Mouse (Mus musculus) cerebellum, postnatal 14 days (tissue): ENCODE data around the gene Tmem255b.
A peak's percentile ranks its signal among the peaks of the same experiment; 100 is the strongest.

Experiments used
- DNase-seq, 2 experiments: peaks; one replicate each; pipeline ENCODE4 v3.0.0; 2021; ENCODE audit warnings: mixed read lengths in 2 of 2

Tmem255b gene

DNA sequence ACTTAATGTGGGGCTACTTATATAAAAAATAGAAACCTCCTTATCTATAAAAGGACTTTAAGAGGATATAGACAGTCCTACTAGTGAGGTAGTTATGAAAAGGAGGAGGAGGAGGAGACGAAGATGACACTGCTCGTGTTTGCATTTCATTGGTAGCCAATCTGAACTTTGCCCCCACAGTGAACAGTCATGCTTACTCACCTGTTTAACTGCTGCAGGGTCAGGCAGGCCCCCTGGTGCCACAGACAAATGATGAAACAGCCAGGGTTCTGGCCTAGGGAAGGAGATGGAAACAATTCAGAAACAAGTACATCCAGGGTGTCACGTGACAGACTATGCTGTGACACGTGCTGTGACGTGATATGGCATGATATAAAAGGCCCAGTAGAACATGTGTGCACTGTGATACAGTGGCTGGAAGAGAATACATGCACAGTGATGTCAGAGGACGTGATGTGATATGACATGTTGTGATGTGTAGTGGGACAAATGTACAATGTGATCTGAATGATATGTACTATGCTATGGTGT, 16.8 kb downstream of the Tmem255b start:
- no peak for DNase-seq

DNA sequence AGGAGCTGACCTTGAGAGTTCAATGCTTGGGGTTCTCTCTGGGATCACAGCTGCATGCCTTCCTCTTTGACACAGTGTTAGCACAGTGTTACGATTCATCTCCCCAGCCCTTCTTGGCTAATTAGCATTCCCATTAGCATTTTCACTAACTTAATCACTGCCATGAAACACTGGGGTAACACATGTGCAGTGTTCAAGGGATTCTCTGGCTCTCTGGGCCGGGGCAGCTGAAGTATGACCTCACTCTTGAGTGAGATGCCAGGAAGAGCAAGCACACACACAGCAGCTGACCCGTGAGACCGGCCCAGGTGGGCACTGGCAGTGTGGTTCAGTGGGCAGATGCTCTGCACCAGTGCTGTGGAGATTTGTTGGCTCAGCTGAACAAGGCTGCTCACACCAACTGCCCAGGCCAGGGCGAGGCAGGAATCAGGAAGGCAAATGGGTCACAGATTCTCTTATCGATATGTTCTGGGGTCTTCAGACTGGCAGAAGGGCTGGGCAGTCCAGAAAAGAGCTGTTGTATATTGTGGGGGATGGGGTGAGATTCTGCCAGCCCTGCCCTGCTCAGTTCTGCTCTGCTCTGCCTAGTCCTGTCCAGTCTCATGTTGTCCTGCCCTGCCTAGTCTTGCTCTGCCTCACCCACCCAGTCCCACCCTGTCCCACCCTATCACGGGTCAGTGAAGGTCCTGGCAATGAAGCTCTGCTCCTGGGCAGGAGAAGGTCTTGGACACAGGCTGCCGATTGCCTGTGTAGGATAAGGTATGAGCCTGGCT, 19.5 kb downstream of the Tmem255b start:
- no peak for DNase-seq

DNA sequence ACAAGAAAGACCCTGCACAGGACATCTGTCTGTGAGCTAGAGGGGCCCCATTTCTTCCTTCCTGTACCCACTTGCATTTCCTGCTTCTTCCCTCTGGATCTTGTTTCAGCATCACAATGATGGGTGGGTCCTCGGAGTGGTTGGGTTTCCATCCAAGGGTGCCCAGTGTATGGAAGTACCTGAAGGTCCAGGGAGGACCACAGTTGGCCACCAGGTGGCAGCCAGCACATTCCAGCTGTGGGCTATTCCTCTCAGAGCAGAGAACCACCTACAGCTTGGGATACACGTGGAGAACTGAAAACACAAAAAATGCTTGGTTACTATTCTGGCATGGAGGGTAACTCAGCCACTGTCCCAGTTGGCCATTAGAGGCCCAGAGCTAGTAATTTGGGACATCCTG, 20.3 kb downstream of the Tmem255b start:
- peak in 1 of 2 experiments; percentile 62 for DNase-seq

GRCm38 (mm10) chr8:13459431-13459830, 24.4 kb downstream of the Tmem255b start:
- no peak for DNase-seq

- DNase-seq, result no peak
Observed at GRCm38 (mm10) chr8:13461085-13461765, 26.2 kb downstream of the Tmem255b start.

- peak; percentile 88 to 92 for DNase-seq
Observed at GRCm38 (mm10) chr8:13461843-13462242, 26.9 kb downstream of the Tmem255b start.

DNA sequence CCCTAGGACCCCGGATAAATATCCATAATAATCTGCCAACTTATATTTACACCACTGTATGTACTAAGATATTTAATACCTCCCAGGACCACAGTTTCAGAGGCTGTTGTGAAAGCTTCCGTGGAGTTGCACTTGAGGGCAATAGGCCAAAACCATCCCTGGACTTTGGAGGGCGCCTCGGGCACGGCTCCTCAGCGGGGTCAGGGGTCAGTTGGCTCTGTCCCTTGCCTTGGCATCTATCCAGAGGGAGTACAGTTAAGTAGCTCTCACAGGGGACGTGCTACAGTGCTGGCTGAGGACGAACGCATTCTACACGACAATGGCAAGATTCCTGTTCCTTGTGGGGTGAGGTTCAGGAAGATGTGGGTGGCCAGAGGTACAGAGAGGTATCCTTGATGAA, 27.4 kb downstream of the Tmem255b start:
- DNase-seq, result peak in 1 of 2 experiments; percentile 42

DNA sequence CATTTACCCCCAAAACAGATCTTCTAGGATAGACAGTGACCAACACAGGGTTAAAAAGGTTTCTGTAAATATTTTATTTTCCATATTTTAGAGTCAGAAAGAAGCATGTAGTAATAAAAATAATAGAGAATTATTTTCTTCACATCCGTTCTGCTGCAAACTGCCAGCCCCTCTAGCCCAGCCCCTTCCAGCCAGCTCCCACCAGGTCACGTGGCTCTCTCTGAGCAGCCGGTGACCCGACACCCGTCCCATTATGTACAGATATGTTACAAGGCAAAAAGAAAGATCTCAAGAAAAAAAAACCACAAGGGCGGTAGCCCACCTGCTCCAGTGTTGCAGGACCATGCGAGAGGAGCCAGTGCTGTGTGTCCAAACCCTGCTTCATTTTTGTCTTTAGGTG, 30.3 kb downstream of the Tmem255b start:
- DNase-seq, result no peak

- peak; percentile 62 to 64 for DNase-seq
Observed at GRCm38 (mm10) chr8:13466989-13467388, 32.0 kb downstream of the Tmem255b start.

DNA sequence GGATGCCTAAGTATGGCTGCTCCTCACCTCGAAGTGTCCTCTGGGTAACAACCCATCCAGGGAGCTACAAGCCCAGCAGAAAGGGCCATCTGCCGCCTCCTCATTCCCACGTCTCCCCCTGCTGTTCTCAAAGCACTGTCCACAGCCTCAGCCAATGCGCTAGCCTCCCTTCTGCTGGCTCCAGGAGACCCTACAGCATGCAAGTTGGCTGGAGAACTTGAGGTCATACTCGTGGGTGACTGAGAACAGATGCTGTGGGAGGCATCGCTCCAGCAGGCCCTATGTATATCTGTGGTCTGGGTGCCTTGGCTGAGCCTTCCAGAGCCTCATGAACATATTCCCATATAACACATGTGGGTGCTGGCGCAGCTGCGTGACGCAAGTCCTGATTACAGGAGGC, 33.7 kb downstream of the Tmem255b start:
- peak; percentile 63 to 65 for DNase-seq

- no peak for DNase-seq
Observed at GRCm38 (mm10) chr8:13471484-13471883, 36.5 kb downstream of the Tmem255b start.

DNA sequence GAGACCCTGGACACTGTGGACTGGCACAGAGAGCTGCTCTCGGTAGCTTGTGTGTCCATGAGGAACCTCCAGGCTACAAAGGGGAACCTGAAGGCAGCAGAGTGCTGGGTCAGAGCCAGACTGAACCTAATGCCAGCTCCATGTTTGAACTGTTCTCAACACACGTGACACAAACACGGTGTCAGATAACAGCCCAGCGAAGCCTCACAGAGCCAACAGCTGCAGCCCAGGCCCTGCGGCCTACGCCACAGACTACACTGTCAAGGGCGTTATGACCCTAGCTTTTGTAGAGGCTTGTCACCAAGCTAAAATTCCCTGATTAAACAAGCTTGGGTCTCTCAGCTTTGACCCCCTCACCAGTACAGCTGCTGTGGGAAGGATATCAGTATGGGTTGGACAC, 37.3 kb downstream of the Tmem255b start:
- peak in 1 of 2 experiments; percentile 56 for DNase-seq

DNA sequence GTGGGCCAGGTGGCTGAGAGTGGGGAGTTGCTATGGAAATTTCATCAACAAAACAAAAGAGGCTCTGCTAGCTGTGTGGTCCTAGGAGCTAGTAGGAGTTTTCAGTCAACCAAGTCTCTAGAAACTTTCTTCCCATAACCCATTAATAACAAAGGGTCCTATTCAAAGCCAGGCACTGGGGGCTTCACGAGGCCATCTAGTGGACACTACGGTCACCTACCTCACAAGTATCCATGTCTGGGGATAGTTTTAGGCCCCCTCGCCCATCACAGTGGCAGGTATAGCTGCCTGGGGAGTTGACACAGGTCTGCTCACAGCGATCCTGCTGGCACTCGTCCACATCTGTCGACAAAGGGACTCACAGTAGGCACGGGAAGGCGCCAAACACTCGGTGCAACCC, 40.9 kb downstream of the Tmem255b start:
- DNase-seq, result no peak

GRCm38 (mm10) chr8:13481089-13481554, 46.1 kb downstream of the Tmem255b start:
- peak; percentile 67 to 70 for DNase-seq

DNA sequence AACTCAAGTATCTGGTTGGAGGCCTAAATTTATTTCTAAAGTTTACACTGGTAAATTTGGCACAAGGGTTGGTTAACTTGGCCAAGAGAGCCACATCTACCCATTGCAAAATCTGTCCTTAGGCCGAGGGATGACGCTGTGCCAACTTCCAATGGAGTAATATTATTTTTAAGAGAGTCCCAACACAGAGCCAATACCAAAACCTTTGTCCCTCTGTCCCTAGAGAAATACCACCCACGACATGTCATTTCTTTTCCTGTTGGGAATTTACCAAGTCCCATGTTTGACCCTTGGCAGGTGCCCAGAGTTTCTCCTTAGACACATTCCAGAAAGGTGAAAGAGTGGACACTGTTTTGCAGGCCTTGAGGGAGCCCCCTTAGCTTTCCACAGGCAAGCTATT, 46.6 kb downstream of the Tmem255b start:
- DNase-seq, result no peak

DNA sequence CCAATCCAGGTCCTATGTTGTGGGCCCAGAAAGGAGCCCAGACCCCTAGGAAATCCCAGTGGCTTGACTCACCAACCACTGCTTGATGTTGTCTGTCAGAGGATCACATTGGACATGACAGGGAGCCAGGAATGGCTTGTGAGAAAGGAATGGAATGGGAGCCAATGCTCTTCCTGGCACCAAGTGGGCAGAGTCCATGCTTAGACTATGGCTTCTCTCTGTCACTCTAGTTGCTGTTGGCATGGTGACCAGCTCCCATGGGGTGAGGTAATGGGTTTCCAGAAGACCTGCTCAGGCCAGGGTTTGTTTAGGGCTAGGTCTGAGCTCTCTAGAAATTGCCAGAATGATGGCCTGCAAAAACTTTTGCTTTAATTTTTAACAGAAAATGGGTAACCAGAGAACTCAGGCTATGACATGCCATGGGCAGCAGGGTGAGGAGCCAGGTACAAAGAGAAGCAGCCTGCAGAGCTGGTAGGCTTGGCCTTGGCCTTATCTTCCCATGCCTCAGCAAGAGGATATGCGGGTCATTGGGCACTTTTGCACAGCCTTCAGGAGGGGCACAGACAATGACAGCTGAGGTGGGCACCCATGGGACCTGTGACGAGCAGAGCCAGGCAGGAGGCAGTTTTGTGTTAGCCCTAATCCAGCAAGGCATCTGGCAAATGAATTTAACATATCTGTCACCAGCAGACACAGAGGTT, 47.3 kb downstream of the Tmem255b start:
- peak; percentile 74 to 77 for DNase-seq

DNA sequence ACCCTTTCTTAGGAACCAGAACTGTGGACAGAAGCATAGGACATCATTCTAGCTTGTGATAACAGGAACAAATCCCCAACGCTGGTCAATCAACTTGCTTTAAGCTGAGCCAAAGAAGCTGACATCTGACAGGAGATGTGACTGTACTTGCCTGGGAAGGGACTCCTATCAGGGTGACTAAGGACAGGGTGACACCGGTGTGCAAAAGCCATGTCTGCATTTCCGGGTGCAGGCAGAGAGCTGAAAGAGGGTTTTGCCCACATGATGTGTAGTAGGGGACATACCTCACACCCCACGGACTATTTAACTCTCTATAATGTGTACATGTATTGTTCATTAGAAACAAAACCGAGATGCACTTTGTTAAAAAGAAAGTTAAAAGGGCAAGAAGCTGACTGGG, 48.2 kb downstream of the Tmem255b start:
- no peak for DNase-seq

DNA sequence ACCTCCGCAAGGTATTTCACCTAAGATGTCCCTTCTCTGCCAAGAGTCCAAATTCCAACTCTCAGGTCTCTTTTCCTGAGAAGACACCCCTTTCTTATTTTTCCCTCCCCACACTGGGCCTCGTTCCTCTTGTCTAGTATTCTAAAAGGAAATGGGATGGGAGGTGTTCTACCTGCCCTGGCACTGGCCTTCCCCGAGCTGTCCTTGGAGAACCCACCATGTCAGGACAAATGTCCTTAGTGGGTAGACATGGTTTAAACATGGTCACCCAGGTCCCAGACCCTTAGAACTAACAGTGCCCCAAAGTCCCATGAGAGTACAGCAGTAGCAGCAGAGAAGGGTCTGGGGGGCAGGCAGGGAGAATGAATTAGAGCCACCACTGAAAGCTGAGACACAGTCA, 54.4 kb downstream of the Tmem255b start:
- no peak for DNase-seq

- DNase-seq, result no peak
Observed at GRCm38 (mm10) chr8:13489986-13490910, 55.3 kb downstream of the Tmem255b start.

DNA sequence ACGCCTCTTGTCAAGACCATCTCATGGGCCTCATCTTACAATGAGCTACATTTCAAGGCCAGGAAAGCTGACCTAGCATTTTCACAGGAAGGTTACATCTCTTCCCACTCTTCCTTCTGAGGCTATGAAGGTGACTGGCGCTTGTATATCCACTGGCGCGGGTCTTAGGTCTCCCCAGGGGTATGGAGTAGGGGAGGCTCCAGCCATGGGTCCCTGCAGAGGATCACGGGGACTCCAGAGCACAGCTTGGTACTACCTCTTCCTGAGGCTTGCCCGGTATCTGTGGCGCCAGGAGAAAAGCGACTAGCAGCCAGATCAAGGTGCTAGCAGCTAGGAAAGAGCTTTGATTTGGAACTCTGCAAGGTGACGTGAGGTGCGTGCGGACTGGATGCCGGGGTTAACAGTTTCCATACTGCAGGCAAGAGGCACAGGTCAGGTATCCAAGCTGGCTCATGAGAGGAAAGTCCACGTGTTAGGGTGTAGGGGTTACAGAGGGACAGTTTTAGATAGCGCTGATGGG, 56.6 kb downstream of the Tmem255b start:
- no peak for DNase-seq

- no peak for DNase-seq
Observed at GRCm38 (mm10) chr8:13492198-13492995, 57.4 kb downstream of the Tmem255b start.
